Mouse (Mus musculus) forebrain, embryonic 16.5 days (tissue): ENCODE data around the gene Ltk. TPM values are rescaled to one million over a fixed set of nuclear protein-coding genes. Genes with fewer than 3 reads are reported as not detected.
"Not testable (repeated sequence)": the region's sequence is repeated elsewhere in the genome, so short reads cannot be mapped to it uniquely, and the experiment has no call there.

Experiments
- ATAC-seq: fragments of 200-750 bp; cut with Nextera tagmentation; 2 replicates; pipeline ENCODE4 v1.8.0; 2017; ENCODE audit warnings: mild to moderate bottlenecking, moderate library complexity
- H3K27ac ChIP-seq: fragments of 300-500 bp; sonication (generic); 2 replicates; pipeline ENCODE4 v1.5.1; 2014; ENCODE audit warnings: low read length, control low read depth
- H3K27me3 ChIP-seq: fragments of 300-500 bp; sonication (generic); replicated peaks from 2 replicates; pipeline ENCODE4 v1.6.1; 2014; ENCODE audit warnings: low read length; ENCODE audit not compliant: control insufficient read depth, insufficient read depth
- H3K36me3 ChIP-seq: fragments of 300-500 bp; sonication (generic); 2 replicates; pipeline ENCODE4 v1.6.1; 2014; ENCODE audit not compliant: control insufficient read depth, insufficient read depth
- H3K4me1 ChIP-seq: fragments of 300-500 bp; sonication (generic); replicated peaks from 2 replicates; pipeline ENCODE4 v1.6.1; 2014; ENCODE audit warnings: low read length; ENCODE audit not compliant: control insufficient read depth, insufficient read depth
- H3K4me2 ChIP-seq: fragments of 300-500 bp; sonication (generic); 2 replicates; pipeline ENCODE4 v1.6.1; 2014; ENCODE audit warnings: mild to moderate bottlenecking, low read length, control low read depth
- H3K4me3 ChIP-seq: fragments of 300-500 bp; sonication (generic); replicated peaks from 2 replicates; pipeline ENCODE4 v1.5.1; 2014; ENCODE audit warnings: mild to moderate bottlenecking, low read length, control low read depth
- H3K9ac ChIP-seq: fragments of 300-500 bp; sonication (generic); replicated peaks from 2 replicates; pipeline ENCODE4 v1.6.1; 2014; ENCODE audit warnings: low read depth, low read length, control low read depth
- H3K9me3 ChIP-seq: fragments of 300-500 bp; sonication (generic); 2 replicates; pipeline ENCODE4 v1.6.1; 2016; ENCODE audit warnings: low read length; ENCODE audit not compliant: control insufficient read depth
- WGBS: fragments of 180-500 bp; shearing (Covaris S2); extraction: QIAGEN DNeasy Blood & Tissue Kit; methylation state at CpG from one replicate; pipeline ENCODE4 v1.1.7; 2014; 5-methylcytosine and 5-hydroxymethylcytosine counted together
- polyA plus RNA-seq: library from polyadenylated mRNA; unstranded; fragments of >200 nt; fragmentation: Nextera tagmentation; extraction: Ambion mirVana; gene quantifications from 2 replicates; pipeline ENCODE4 v1.2.1, GENCODE M21; 2015

Ltk gene
- polyA plus RNA-seq, 1 experiment from 2014 or later: 0.28 TPM

- ATAC-seq: no peak
- Histone ChIP-seq H3K27ac (no peak overlapping the region), H3K4me1 (no peaks in the 10 kb centered on the region), H3K9me3 (no peaks in the 10 kb centered on the region), H3K4me2 (no peak overlapping the region), H3K36me3 (peaks cover 66% of the 10 kb centered on the region), H3K4me3 (no peak overlapping the region), H3K27me3 (no peaks in the 10 kb centered on the region), H3K9ac (no peak overlapping the region)
- 95% methylated on average over 3 of the region's 3 CpGs for WGBS
These were observed 32.3 kb downstream of the Ltk start for GRCm38 (mm10) chr2:119727762-119728416.

DNA sequence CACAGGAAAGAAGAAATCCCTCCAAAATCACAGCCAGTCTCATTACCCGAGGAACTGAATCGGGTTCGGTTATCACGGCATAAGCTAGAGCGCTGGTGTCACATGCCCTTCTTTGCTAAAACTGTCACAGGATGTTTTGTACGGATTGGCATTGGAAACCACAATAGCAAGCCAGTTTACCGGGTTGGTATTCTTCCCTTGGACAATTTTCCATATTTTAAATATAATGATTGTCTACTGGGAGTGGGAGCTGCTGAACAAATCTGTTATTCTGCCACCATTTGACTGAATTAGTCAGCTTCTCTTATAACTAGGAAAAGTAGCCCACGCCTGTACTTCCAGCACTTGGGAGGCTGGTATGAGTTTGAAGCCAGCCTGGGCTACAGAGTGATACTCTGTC is 39.2 kb downstream of the Ltk start:
- Histone ChIP-seq H3K27ac (no peak overlapping the region), H3K4me3 (no peak overlapping the region), H3K27me3 (no peaks in the 10 kb centered on the region), H3K36me3 (peaks cover 40% of the 10 kb centered on the region), H3K9ac (no peak overlapping the region), H3K9me3 (no peaks in the 10 kb centered on the region), H3K4me2 (no peak overlapping the region), H3K4me1 (no peaks in the 10 kb centered on the region)
- ATAC-seq: no peak
- 95% methylated on average over 8 of the region's 8 CpGs for WGBS

GRCm38 (mm10) chr2:119715868-119716267 is 44.4 kb downstream of the Ltk start:
- H3K36me3 ChIP-seq: peaks cover 15% of the 10 kb centered on the region
- WGBS: 90% methylated on average over 2 of the region's 2 CpGs

DNA sequence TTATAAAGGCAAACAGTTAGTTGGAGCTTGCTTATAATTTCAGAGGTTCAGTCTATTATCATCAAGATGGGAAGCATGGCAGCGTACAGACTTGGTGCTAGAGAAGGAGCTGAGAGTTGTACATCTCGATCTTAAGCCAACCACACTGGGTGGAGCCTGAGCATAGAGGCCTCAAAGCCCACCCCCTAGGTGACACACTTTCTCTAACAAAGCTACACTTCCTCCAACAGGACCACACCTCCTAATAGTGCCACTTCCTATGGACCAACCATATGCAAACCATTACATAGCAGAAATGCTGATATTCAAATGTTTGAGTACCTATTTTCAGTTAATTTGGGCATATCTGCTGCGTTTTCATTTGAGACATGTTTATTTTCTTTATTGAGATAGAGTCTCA is 50.2 kb downstream of the Ltk start:
- no peak overlapping the region for H3K4me2 ChIP-seq
- H3K9ac ChIP-seq: no peak overlapping the region
- no peak for ATAC-seq
- WGBS: 93% methylated on average over 3 of the region's 3 CpGs
- H3K36me3 ChIP-seq: peaks cover 23% of the 10 kb centered on the region
- H3K4me3 ChIP-seq: no peak overlapping the region
- no peaks in the 10 kb centered on the region for H3K9me3 ChIP-seq
- no peak overlapping the region for H3K27ac ChIP-seq
- no peaks in the 10 kb centered on the region for H3K27me3 ChIP-seq
- H3K4me1 ChIP-seq: no peaks in the 10 kb centered on the region

More at GRCm38 (mm10) chr2:119715868-119716267, 44.4 kb downstream of the Ltk start:
- not testable (repeated sequence) for H3K9me3 ChIP-seq, ATAC-seq, H3K4me1 ChIP-seq, H3K9ac ChIP-seq, H3K27ac ChIP-seq, H3K4me2 ChIP-seq, H3K4me3 ChIP-seq, H3K27me3 ChIP-seq

GRCm38 (mm10) chr2:119707676-119708075 is 52.6 kb downstream of the Ltk start:
- no peak for ATAC-seq
- H3K4me2 ChIP-seq: no peak overlapping the region
- no peaks in the 10 kb centered on the region for H3K4me1 ChIP-seq
- H3K9ac ChIP-seq: no peak overlapping the region
- H3K9me3 ChIP-seq: no peaks in the 10 kb centered on the region
- no peak overlapping the region for H3K4me3 ChIP-seq
- no peak overlapping the region for H3K27ac ChIP-seq
- no peaks in the 10 kb centered on the region for H3K27me3 ChIP-seq
- peaks cover 25% of the 10 kb centered on the region for H3K36me3 ChIP-seq
- WGBS: 84% methylated on average over 3 of the region's 3 CpGs

DNA sequence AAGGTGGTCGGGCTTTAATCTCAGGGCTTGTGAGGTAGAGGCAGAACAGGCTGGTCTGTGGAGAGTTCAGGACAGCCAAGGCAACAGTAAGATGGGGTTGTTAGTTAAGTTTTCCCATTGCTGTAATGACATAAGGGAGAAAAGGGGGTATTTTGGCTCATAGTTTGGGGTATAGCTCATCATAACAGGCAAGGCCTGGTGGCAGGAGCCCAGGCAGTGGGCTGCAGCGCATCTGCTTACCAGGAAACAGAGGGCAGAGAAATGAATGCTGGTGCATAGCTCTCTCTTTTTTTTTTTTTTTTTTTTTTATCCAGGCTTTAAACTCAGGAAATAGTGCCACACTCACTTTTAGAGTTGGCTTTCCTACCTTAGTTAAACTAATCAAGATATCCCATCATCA is 57.1 kb downstream of the Ltk start:
- WGBS: 73% methylated on average over 2 of the region's 2 CpGs
- peaks cover 21% of the 10 kb centered on the region for H3K36me3 ChIP-seq

More for the DNA sequence above, 57.1 kb downstream of the Ltk start:
- Histone ChIP-seq H3K4me1 (no peaks in the 10 kb centered on the region), H3K9me3 (no peaks in the 10 kb centered on the region), H3K27ac (no peak overlapping the region), H3K4me3 (no peak overlapping the region), H3K27me3 (no peaks in the 10 kb centered on the region), H3K9ac (no peak overlapping the region), H3K4me2 (no peak overlapping the region)
- no peak for ATAC-seq

Other genes starting within 250 kb of the Ltk start
- gene Exd1, start 212.8 kb downstream of the Ltk start, polyA plus RNA-seq: 1.1 and 1.6 TPM in 2 replicates
- gene Chp1, start 212.7 kb downstream of the Ltk start, polyA plus RNA-seq: 78.6 and 78.8 TPM in 2 replicates
- gene Nusap1, start 142.1 kb downstream of the Ltk start, polyA plus RNA-seq: 29.6 and 35.9 TPM in 2 replicates
- 10.3 and 12.0 TPM in 2 replicates for gene Oip5, start 142.0 kb downstream of the Ltk start, polyA plus RNA-seq
- gene Ndufaf1, start 97.6 kb downstream of the Ltk start, polyA plus RNA-seq: 36.7 and 41.1 TPM in 2 replicates
- gene Rtf1, start 85.4 kb downstream of the Ltk start, polyA plus RNA-seq: 53.3 and 53.9 TPM in 2 replicates
- 1.1 and 1.4 TPM in 2 replicates for gene Itpka, start 18.1 kb downstream of the Ltk start, polyA plus RNA-seq
- 19.9 and 20.5 TPM in 2 replicates for gene Rpap1, start 27.1 kb upstream of the Ltk start, polyA plus RNA-seq
- 17.3 and 17.6 TPM in 2 replicates for gene Tyro3, start 37.3 kb upstream of the Ltk start, polyA plus RNA-seq
- 29.0 and 29.5 TPM in 2 replicates for gene Mga, start 136.8 kb upstream of the Ltk start, polyA plus RNA-seq
- 4.9 and 5.8 TPM in 2 replicates for gene Mapkbp1, start 212.3 kb upstream of the Ltk start, polyA plus RNA-seq